Mouse (Mus musculus) layer of hippocampus, postnatal 36 days (tissue): ENCODE data around the gene Cln3. TPM values are rescaled to one million over a fixed set of nuclear protein-coding genes. Genes with fewer than 3 reads are reported as not detected.

Experiments
- microRNA-seq, 2 experiments: library from miRNA; unstranded; fragments of <30 nt; microRNA quantifications; one replicate each; pipeline ENCODE4 v1.2.0; 2021
- total RNA-seq, 2 experiments: library from RNA; stranded (reverse); gene quantifications; 2 replicates each; pipeline ENCODE4 v1.2.3; 2021

The Cln3 gene
- total RNA-seq, 2 experiments from 2014 or later = 28.3 to 32.9 TPM

Small RNAs within 50 kb of the gene (microRNA-seq; reads per million reads assigned to microRNA genes)
- 5.4 to 6.3 reads per million in 2 experiments for gene Mir7059

Other genes starting within 250 kb of the Cln3 start
- gene Lat, start 216.2 kb downstream of the Cln3 start, total RNA-seq = 1 to 10 TPM; 1.5 to 1.6 TPM
- 10 to 100 TPM; 80.8 to 94.4 TPM for gene Spns1, start 208.4 kb downstream of the Cln3 start, total RNA-seq
- gene Nfatc2ip, start 189.1 kb downstream of the Cln3 start, total RNA-seq = 1 to 10 TPM; 6.3 to 6.6 TPM
- gene Cd19, start 170.9 kb downstream of the Cln3 start, total RNA-seq = not detected
- gene Rabep2, start 157.1 kb downstream of the Cln3 start, total RNA-seq = 10 to 100 TPM; 13.4 to 17.5 TPM
- gene Atp2a1, start 122.7 kb downstream of the Cln3 start, total RNA-seq = under 1 TPM; 0.55 to 0.63 TPM
- 10 to 100 TPM; 72.5 to 73.2 TPM for gene Sh2b1, start 110.4 kb downstream of the Cln3 start, total RNA-seq
- gene Tufm, start 98.5 kb downstream of the Cln3 start, total RNA-seq = 10 to 100 TPM; 88.9 to 94.0 TPM
- gene Atxn2l, start 82.4 kb downstream of the Cln3 start, total RNA-seq = 100 to 1,000 TPM; 113 to 134 TPM
- 100 to 1,000 TPM; 172 to 177 TPM for gene Eif3c, start 19.4 kb downstream of the Cln3 start, total RNA-seq
- gene Apobr, start 875 bp downstream of the Cln3 start, total RNA-seq = under 1 TPM; 0.40 to 0.42 TPM
- not detected for gene Il27, start 9.1 kb upstream of the Cln3 start, total RNA-seq
- gene Nupr1, start 45.0 kb upstream of the Cln3 start, total RNA-seq = 1 to 10 TPM; 7.5 to 7.9 TPM
- 10 to 100 TPM; 25.6 to 30.3 TPM for gene Sgf29, start 63.5 kb upstream of the Cln3 start, total RNA-seq
- 10 to 100 TPM in 1 of 2 experiments, 1 to 10 TPM in 1; 6.3 to 11.2 TPM for gene Sult1a1, start 90.6 kb upstream of the Cln3 start, total RNA-seq
- gene Bola2, start 109.6 kb upstream of the Cln3 start, total RNA-seq = 100 to 1,000 TPM in 1 of 2 experiments, 10 to 100 TPM in 1; 98.8 to 109 TPM
- 10 to 100 TPM; 16.2 to 16.4 TPM for gene Slx1b, start 110.0 kb upstream of the Cln3 start, total RNA-seq
- 100 to 1,000 TPM; 114 to 121 TPM for gene Coro1a, start 122.0 kb upstream of the Cln3 start, total RNA-seq
- gene Mapk3, start 173.8 kb upstream of the Cln3 start, total RNA-seq = 100 to 1,000 TPM; 144 to 146 TPM
- 1 to 10 TPM; 2.5 to 5.1 TPM for gene Gdpd3, start 180.5 kb upstream of the Cln3 start, total RNA-seq
- gene Ypel3, start 191.1 kb upstream of the Cln3 start, total RNA-seq = 100 to 1,000 TPM; 278 to 291 TPM
- 1 to 10 TPM in 1 of 2 experiments, under 1 TPM in 1; 0.75 to 1.1 TPM for gene Tbx6, start 195.7 kb upstream of the Cln3 start, total RNA-seq
- 10 to 100 TPM; 54.3 to 59.5 TPM for gene Ppp4c, start 206.7 kb upstream of the Cln3 start, total RNA-seq
- gene Fam57b, start 211.9 kb upstream of the Cln3 start, total RNA-seq = 10 to 100 TPM; 75.1 to 83.3 TPM
- gene 4930451I11Rik, start 245.8 kb upstream of the Cln3 start, total RNA-seq = not detected